Comparison of ENCODE assay signal across 20 mouse cellular contexts in the genomic region with DNA sequence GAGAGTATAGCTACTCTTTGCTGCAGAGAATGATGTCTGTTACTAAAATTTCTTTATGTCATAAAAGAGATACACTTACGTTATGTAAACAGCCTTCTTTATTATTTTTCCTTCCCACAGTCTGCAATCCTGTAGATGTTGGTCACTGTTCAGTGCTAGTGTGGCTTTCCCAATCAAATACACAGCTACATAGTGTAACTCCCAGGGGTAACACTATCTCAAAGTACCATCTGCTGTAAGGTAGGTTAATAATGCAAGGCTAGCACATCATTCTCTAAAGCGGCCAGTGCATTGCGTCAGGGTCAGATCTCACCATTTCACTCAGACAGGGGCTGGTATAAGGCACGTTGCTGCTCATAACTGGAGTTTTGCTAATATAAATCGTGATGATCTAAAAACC. TPM values are rescaled to one million over a fixed set of nuclear protein-coding genes. Genes with fewer than 3 reads are reported as not detected.
DNase-seq lines count a peak whose midpoint lies in the region; ATAC-seq and TF ChIP-seq lines count a peak whose summit lies in the region.
"Had no signal": no experiment of that assay in that cellular context is flagged by ENCODE, and none has a peak within 500 bp of the region (broad histone marks: within the 10 kb centered on the region; RNA-seq: fewer than 3 reads in every experiment).

No protein-coding gene starts in this region.

- no peak overlapping the region for H3K27ac ChIP-seq in hindbrain, postnatal 0 days
- H3K27ac ChIP-seq in hindbrain, embryonic 10.5 days: no peak overlapping the region
- no peak overlapping the region for H3K27ac ChIP-seq in neural tube, embryonic 12.5 days
- no peak overlapping the region for H3K27ac ChIP-seq in neural tube, embryonic 13.5 days (replicated peaks)
- H3K27ac ChIP-seq in neural tube, embryonic 15.5 days (replicated peaks): no peak overlapping the region
- H3K27ac ChIP-seq: embryonic facial prominence, embryonic 10.5 days; embryonic facial prominence, embryonic 12.5 days; forebrain, embryonic 15.5 days had no signal

- TF ChIP-seq CTCF in hindbrain, postnatal 0 days (IDR thresholded peaks at IDR 0.05; ENCODE audit: low read depth): no peak

- H3K9ac ChIP-seq in hindbrain, postnatal 0 days (replicated peaks; ENCODE audit: low read length): no peak overlapping the region
- H3K9ac ChIP-seq in neural tube, embryonic 12.5 days: no peak overlapping the region
- no peak overlapping the region for H3K9ac ChIP-seq in neural tube, embryonic 13.5 days
- no peak overlapping the region for H3K9ac ChIP-seq in neural tube, embryonic 15.5 days (replicated peaks)
- H3K9ac ChIP-seq: embryonic facial prominence, embryonic 12.5 days; forebrain, embryonic 15.5 days; forebrain, postnatal 0 days had no signal

- no peak for ATAC-seq in hindbrain, postnatal 0 days
- peak; percentile 44; the same call in 1 of the 2 replicates for ATAC-seq in neural tube, embryonic 12.5 days (ENCODE audit: low FRiP score, low read depth)
- ATAC-seq in neural tube, embryonic 13.5 days (ENCODE audit: low read depth): peak; percentile 71; the same call in 1 of the 2 replicates
- ATAC-seq in neural tube, embryonic 15.5 days (ENCODE audit: low FRiP score): peak; percentile 55; the same call in 1 of the 2 replicates
- ATAC-seq: forebrain, embryonic 15.5 days; forebrain, postnatal 0 days had no signal

- H3K4me2 ChIP-seq in hindbrain, postnatal 0 days (ENCODE audit: low read depth, low read length): no peak overlapping the region
- H3K4me2 ChIP-seq in neural tube, embryonic 12.5 days (replicated peaks): no peak overlapping the region
- H3K4me2 ChIP-seq in neural tube, embryonic 13.5 days: no peak overlapping the region
- H3K4me2 ChIP-seq in neural tube, embryonic 15.5 days: no peak overlapping the region
- H3K4me2 ChIP-seq: embryonic facial prominence, embryonic 12.5 days; forebrain, embryonic 15.5 days had no signal

- H3K36me3 ChIP-seq in hindbrain, postnatal 0 days (ENCODE audit: insufficient read depth, low read length): no peaks in the 10 kb centered on the region
- no peaks in the 10 kb centered on the region for H3K36me3 ChIP-seq in hindbrain, embryonic 10.5 days
- H3K36me3 ChIP-seq in neural tube, embryonic 12.5 days: no peaks in the 10 kb centered on the region
- H3K36me3 ChIP-seq in neural tube, embryonic 13.5 days: no peaks in the 10 kb centered on the region
- H3K36me3 ChIP-seq in neural tube, embryonic 15.5 days: no peaks in the 10 kb centered on the region
- H3K36me3 ChIP-seq: embryonic facial prominence, embryonic 10.5 days; embryonic facial prominence, embryonic 12.5 days; forebrain, embryonic 15.5 days had no signal

- no peaks in the 10 kb centered on the region for H3K9me3 ChIP-seq in hindbrain, postnatal 0 days (ENCODE audit: low read length)
- H3K9me3 ChIP-seq in hindbrain, embryonic 10.5 days: no peaks in the 10 kb centered on the region
- H3K9me3 ChIP-seq in neural tube, embryonic 12.5 days: no peaks in the 10 kb centered on the region
- no peaks in the 10 kb centered on the region for H3K9me3 ChIP-seq in neural tube, embryonic 13.5 days
- no peaks in the 10 kb centered on the region for H3K9me3 ChIP-seq in neural tube, embryonic 15.5 days (replicated peaks)
- H3K9me3 ChIP-seq: embryonic facial prominence, embryonic 10.5 days; embryonic facial prominence, embryonic 12.5 days; forebrain, embryonic 15.5 days had no signal

- 72% methylated on average over 5 of the region's 5 CpGs for WGBS in hindbrain, postnatal 0 days
- 89% methylated on average over 5 of the region's 5 CpGs for WGBS in hindbrain, embryonic 10.5 days
- WGBS in neural tube, embryonic 12.5 days: 76% methylated on average over 5 of the region's 5 CpGs
- 59% methylated on average over 5 of the region's 5 CpGs for WGBS in neural tube, embryonic 13.5 days
- 58% methylated on average over 5 of the region's 5 CpGs for WGBS in neural tube, embryonic 15.5 days

- H3K27me3 ChIP-seq in hindbrain, postnatal 0 days (ENCODE audit: insufficient read depth, low read length): no peaks in the 10 kb centered on the region
- H3K27me3 ChIP-seq in hindbrain, embryonic 10.5 days (ENCODE audit: insufficient read depth, poor library complexity, severe bottlenecking): no peaks in the 10 kb centered on the region
- H3K27me3 ChIP-seq in neural tube, embryonic 12.5 days (replicated peaks): no peaks in the 10 kb centered on the region
- no peaks in the 10 kb centered on the region for H3K27me3 ChIP-seq in neural tube, embryonic 13.5 days
- no peaks in the 10 kb centered on the region for H3K27me3 ChIP-seq in neural tube, embryonic 15.5 days (replicated peaks)
- H3K27me3 ChIP-seq: embryonic facial prominence, embryonic 12.5 days; forebrain, embryonic 15.5 days had no signal

- DNase-seq in hindbrain, postnatal 0 days (ENCODE audit: low spot score): peak; percentile 10
- DNase-seq in hindbrain, embryonic 10.5 days (ENCODE audit: low spot score): no peak
- DNase-seq in cerebellum, postnatal 4 days (ENCODE audit: low spot score in 2 of 2): no peak
- no peak for DNase-seq in kidney, postnatal 25 days
- DNase-seq: adrenal gland, adult 2 months; adrenal gland, postnatal 10 days; adrenal gland, postnatal 25 days; cerebellum, adult 11 months; cerebellum, adult 18-20 months; cerebellum, adult 8-10 months; cerebellum, adult 9-11 months; cerebellum, postnatal 14 days; cerebellum, postnatal 36 days; forebrain, postnatal 0 days had no signal

- no peak overlapping the region for H3K4me3 ChIP-seq in hindbrain, postnatal 0 days (ENCODE audit: low read length)
- H3K4me3 ChIP-seq in hindbrain, embryonic 10.5 days: no peak overlapping the region
- H3K4me3 ChIP-seq in neural tube, embryonic 12.5 days: no peak overlapping the region
- H3K4me3 ChIP-seq in neural tube, embryonic 13.5 days: no peak overlapping the region
- no peak overlapping the region for H3K4me3 ChIP-seq in neural tube, embryonic 15.5 days (replicated peaks)
- H3K4me3 ChIP-seq: embryonic facial prominence, embryonic 10.5 days; embryonic facial prominence, embryonic 12.5 days; forebrain, embryonic 15.5 days had no signal

- no peaks in the 10 kb centered on the region for H3K4me1 ChIP-seq in hindbrain, postnatal 0 days (ENCODE audit: insufficient read depth, low read length)
- no peaks in the 10 kb centered on the region for H3K4me1 ChIP-seq in hindbrain, embryonic 10.5 days (replicated peaks)
- no peaks in the 10 kb centered on the region for H3K4me1 ChIP-seq in neural tube, embryonic 12.5 days
- no peaks in the 10 kb centered on the region for H3K4me1 ChIP-seq in neural tube, embryonic 13.5 days (replicated peaks)
- no peaks in the 10 kb centered on the region for H3K4me1 ChIP-seq in neural tube, embryonic 15.5 days
- H3K4me1 ChIP-seq: embryonic facial prominence, embryonic 10.5 days; embryonic facial prominence, embryonic 12.5 days; forebrain, embryonic 15.5 days had no signal

RNA-seq across cellular contexts. Expression of a gene that starts 31.9 kb away (rescaled TPM):
- total RNA-seq in hindbrain, postnatal 0 days (2014; rRNA removed): 36.6 and 41.4 TPM in 2 replicates
- polyA plus RNA-seq in hindbrain, postnatal 0 days (2015; fragmentation: Nextera tagmentation; extraction: Ambion mirVana): 23.8 and 25.1 TPM in 2 replicates
- polyA plus RNA-seq in hindbrain, embryonic 10.5 days (2016; fragmentation: Nextera tagmentation; extraction: Ambion mirVana): 28.7 and 30.5 TPM in 2 replicates
- 34.5 and 36.0 TPM in 2 replicates for polyA plus RNA-seq in neural tube, embryonic 12.5 days (2016; fragmentation: Nextera tagmentation; extraction: Ambion mirVana)
- polyA plus RNA-seq in neural tube, embryonic 13.5 days (2015; fragmentation: Nextera tagmentation; extraction: Ambion mirVana): 29.3 and 30.8 TPM in 2 replicates
- 21.8 and 23.7 TPM in 2 replicates for polyA plus RNA-seq in neural tube, embryonic 15.5 days (2015; fragmentation: Nextera tagmentation; extraction: Ambion mirVana)
